27 mouse cellular contexts compared by ENCODE assay signal in genomic region chr15:25971596-25971995, GRCm38 (mm10).
"Had no signal": no experiment of that assay in that cellular context is flagged by ENCODE, and none has a peak within 500 bp of the region (broad histone marks: within the 10 kb centered on the region; RNA-seq: fewer than 3 reads in every experiment).

No protein-coding gene starts in this region.

- H3K4me1 ChIP-seq: hindbrain, embryonic 10.5 days; hindbrain, embryonic 12.5 days; intestine, embryonic 15.5 days; limb, embryonic 13.5 days; limb, embryonic 15.5 days; liver, embryonic 12.5 days had no signal

- H3K27ac ChIP-seq: heart, adult 2 months; heart, embryonic 13.5 days; heart, embryonic 15.5 days; hindbrain, embryonic 10.5 days; hindbrain, embryonic 12.5 days; hindbrain, embryonic 14.5 days; intestine, embryonic 15.5 days; layer of hippocampus, adult 2 months; left cerebral cortex, adult 2 months; limb, embryonic 13.5 days; limb, embryonic 15.5 days; liver, embryonic 12.5 days; liver, embryonic 14.5 days had no signal

- H3K27me3 ChIP-seq: heart, embryonic 13.5 days; heart, embryonic 15.5 days; hindbrain, embryonic 12.5 days; intestine, embryonic 15.5 days; limb, embryonic 13.5 days; limb, embryonic 15.5 days; liver, embryonic 12.5 days had no signal

- H3K9ac ChIP-seq: heart, embryonic 13.5 days; heart, embryonic 15.5 days; hindbrain, embryonic 12.5 days; hindbrain, embryonic 14.5 days; intestine, embryonic 15.5 days; limb, embryonic 13.5 days; limb, embryonic 15.5 days; liver, embryonic 12.5 days; liver, embryonic 14.5 days had no signal

- H3K36me3 ChIP-seq: hindbrain, embryonic 10.5 days; hindbrain, embryonic 12.5 days; intestine, embryonic 15.5 days; limb, embryonic 13.5 days; limb, embryonic 15.5 days; liver, embryonic 12.5 days had no signal

- H3K4me3 ChIP-seq: heart, adult 2 months; heart, embryonic 13.5 days; heart, embryonic 15.5 days; hindbrain, embryonic 10.5 days; hindbrain, embryonic 12.5 days; intestine, embryonic 15.5 days; layer of hippocampus, adult 2 months; left cerebral cortex, adult 2 months; limb, embryonic 13.5 days; limb, embryonic 15.5 days; liver, embryonic 12.5 days had no signal

- DNase-seq: gastrocnemius, postnatal 14 days; gastrocnemius, postnatal 36 days; heart, adult 2 months; heart, postnatal 14 days; heart, postnatal 4 days; kidney, adult 18-20 months; kidney, adult 8-10 months; kidney, postnatal 10 days; kidney, postnatal 25 days; kidney, postnatal 4 days; left cerebral cortex, postnatal 4 days had no signal

- ATAC-seq: hindbrain, embryonic 16.5 days; inflammation-experienced regulatory T-cells, adult 6 months; intestine, embryonic 15.5 days; intestine, postnatal 0 days; liver, embryonic 12.5 days had no signal

- H3K4me2 ChIP-seq: heart, embryonic 11.5 days; heart, embryonic 13.5 days; heart, embryonic 15.5 days; hindbrain, embryonic 12.5 days; hindbrain, embryonic 14.5 days; intestine, embryonic 15.5 days; limb, embryonic 13.5 days; limb, embryonic 15.5 days; liver, embryonic 12.5 days had no signal

- H3K9me3 ChIP-seq: heart, embryonic 13.5 days; heart, embryonic 15.5 days; hindbrain, embryonic 10.5 days; hindbrain, embryonic 12.5 days; intestine, embryonic 15.5 days; limb, embryonic 13.5 days; limb, embryonic 15.5 days; liver, embryonic 12.5 days had no signal
